Mouse (Mus musculus): Measurements from ENCODE around the gene Smad3. TPM values are rescaled to one million over a fixed set of nuclear protein-coding genes. Genes with fewer than 3 reads are reported as not detected.

Smad3 gene
- polyA plus RNA-seq, 1 experiment from 2014 or later, result 5.0 TPM

DNA sequence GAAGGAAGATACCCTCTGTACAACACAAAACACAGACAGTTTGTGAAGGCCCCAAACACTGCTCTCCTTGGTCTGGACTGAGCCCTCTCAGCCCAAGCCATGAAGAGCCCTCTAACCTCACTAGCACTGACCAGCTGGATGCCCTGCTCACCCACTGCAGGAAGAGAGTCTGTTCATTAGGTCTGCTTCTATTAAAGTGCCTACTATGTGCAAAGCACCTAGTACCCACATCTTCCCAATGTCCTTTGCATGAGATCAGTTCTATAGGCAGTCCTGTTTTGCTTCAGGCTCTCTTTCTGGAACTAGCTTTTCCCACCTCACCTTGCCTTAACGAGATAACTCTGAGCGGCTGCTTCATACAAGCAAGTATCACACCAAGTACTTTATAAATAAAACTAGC lies 74.9 kb downstream of the Smad3 start:
- H3K9ac ChIP-seq (ENCODE audit: low read depth, low read length), result no peak overlapping the region
- no peak overlapping the region for H3K27ac ChIP-seq (ENCODE audit: low read depth, low read length)
- no peaks in the 10 kb centered on the region; the same call in 1 of the 2 replicates for H3K36me3 ChIP-seq (ENCODE audit: control insufficient read depth, insufficient read depth)
- 85% methylated on average over 2 of the region's 2 CpGs for WGBS
- H3K4me2 ChIP-seq (replicated peaks; ENCODE audit: low read depth), result no peak overlapping the region
- no peak overlapping the region for H3K4me3 ChIP-seq (ENCODE audit: low read depth, low read length)
- H3K4me1 ChIP-seq (replicated peaks; ENCODE audit: control insufficient read depth, insufficient read depth, low read length), result no peaks in the 10 kb centered on the region
- no peaks in the 10 kb centered on the region for H3K27me3 ChIP-seq (replicated peaks; ENCODE audit: control insufficient read depth, insufficient read depth, low read length)
- ATAC-seq, result no peak
- no peaks in the 10 kb centered on the region for H3K9me3 ChIP-seq (ENCODE audit: control insufficient read depth)
- no peak for TF ChIP-seq CTCF (IDR thresholded peaks at IDR 0.05; ENCODE audit: low read depth)

DNA sequence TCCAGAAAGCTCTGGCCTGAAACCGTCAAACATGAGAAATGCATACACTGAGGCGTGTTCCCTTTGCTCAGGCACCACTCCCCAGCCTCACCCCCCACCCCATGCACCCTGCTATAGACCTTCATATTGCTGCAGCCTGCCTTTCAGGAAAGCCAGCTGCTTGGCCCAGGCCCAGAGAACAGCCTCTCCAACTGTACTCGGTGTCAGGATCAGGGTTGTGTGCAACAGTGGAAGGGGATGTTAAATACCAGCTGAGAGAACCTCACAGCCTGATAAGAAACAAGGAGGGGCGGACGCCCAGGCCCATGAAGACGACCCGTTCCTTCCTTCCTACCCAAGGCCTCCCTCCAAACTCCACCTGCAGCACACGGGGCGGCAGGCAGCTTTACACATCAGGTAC lies 75.5 kb downstream of the Smad3 start:
- Histone ChIP-seq H3K4me3 (ENCODE audit: low read depth, low read length) (no peak overlapping the region), H3K27me3 (replicated peaks; ENCODE audit: control insufficient read depth, insufficient read depth, low read length) (no peaks in the 10 kb centered on the region), H3K4me1 (replicated peaks; ENCODE audit: control insufficient read depth, insufficient read depth, low read length) (no peaks in the 10 kb centered on the region), H3K4me2 (replicated peaks; ENCODE audit: low read depth) (no peak overlapping the region), H3K9me3 (ENCODE audit: control insufficient read depth) (no peaks in the 10 kb centered on the region), H3K36me3 (ENCODE audit: control insufficient read depth, insufficient read depth) (no peaks in the 10 kb centered on the region; the same call in 1 of the 2 replicates), H3K9ac (ENCODE audit: low read depth, low read length) (no peak overlapping the region), H3K27ac (ENCODE audit: low read depth, low read length) (no peak overlapping the region)
- no peak for ATAC-seq
- WGBS, result 52% methylated on average over 9 of the region's 9 CpGs
- no peak for TF ChIP-seq CTCF (IDR thresholded peaks at IDR 0.05; ENCODE audit: low read depth)

DNA sequence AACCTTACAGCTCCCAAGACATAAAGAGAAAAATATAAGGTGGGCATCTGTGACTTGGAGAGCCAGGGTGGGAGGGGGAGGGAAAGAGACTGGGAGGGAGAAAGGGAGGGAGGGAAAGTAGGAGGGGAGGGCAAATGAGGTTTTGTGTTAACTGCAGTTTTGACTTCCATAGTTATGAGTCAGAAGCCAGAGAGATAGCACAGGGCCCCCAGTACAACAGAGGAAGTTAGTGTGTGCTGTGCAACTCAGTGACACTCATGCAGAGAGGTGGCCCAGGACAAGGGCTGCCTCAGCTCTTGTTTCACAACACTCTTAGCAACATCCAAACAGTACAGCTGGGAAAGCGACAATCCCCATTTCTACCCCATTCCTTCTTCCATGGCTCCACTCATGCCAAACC lies 79.7 kb downstream of the Smad3 start:
- Histone ChIP-seq H3K4me2 (replicated peaks; ENCODE audit: low read depth) (no peak overlapping the region), H3K27ac (ENCODE audit: low read depth, low read length) (no peak overlapping the region), H3K9me3 (ENCODE audit: control insufficient read depth) (no peaks in the 10 kb centered on the region), H3K9ac (ENCODE audit: low read depth, low read length) (no peak overlapping the region), H3K4me3 (ENCODE audit: low read depth, low read length) (no peak overlapping the region), H3K27me3 (replicated peaks; ENCODE audit: control insufficient read depth, insufficient read depth, low read length) (no peaks in the 10 kb centered on the region), H3K36me3 (ENCODE audit: control insufficient read depth, insufficient read depth) (no peaks in the 10 kb centered on the region), H3K4me1 (replicated peaks; ENCODE audit: control insufficient read depth, insufficient read depth, low read length) (peaks cover 4% of the 10 kb centered on the region; the same call in 1 of the 2 replicates)
- WGBS, result 63% methylated on average over 1 of the region's 1 CpGs
- ATAC-seq, result 0 out of 2 replicates have a peak, but pooled peaks have one; percentile 26
- no peak for TF ChIP-seq CTCF (IDR thresholded peaks at IDR 0.05; ENCODE audit: low read depth)

DNA sequence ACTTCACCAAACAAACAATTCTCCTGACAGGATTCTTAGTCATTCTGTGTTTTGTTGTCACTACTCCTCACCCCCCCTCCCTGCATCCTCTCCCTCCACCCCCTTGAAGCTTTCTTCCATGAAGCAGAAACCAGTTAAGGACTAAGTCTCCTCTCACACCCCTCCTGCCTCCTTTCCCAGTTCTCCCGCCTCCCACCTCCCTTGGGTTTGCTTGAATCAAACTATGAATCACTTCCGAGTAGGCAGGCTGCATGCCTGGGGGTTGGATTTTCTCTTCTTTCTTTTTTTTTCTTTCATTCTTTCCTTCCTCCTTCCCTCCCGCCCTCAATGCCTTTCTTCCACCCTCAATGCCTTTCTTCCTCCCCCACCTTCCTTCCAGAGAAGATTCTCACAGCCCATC lies 80.2 kb downstream of the Smad3 start:
- no peak for ATAC-seq
- H3K27me3 ChIP-seq (replicated peaks; ENCODE audit: control insufficient read depth, insufficient read depth, low read length), result no peaks in the 10 kb centered on the region
- H3K9me3 ChIP-seq (ENCODE audit: control insufficient read depth), result no peaks in the 10 kb centered on the region
- no peak for TF ChIP-seq CTCF (IDR thresholded peaks at IDR 0.05; ENCODE audit: low read depth)
- peaks cover 4% of the 10 kb centered on the region; the same call in 1 of the 2 replicates for H3K4me1 ChIP-seq (replicated peaks; ENCODE audit: control insufficient read depth, insufficient read depth, low read length)
- no peaks in the 10 kb centered on the region for H3K36me3 ChIP-seq (ENCODE audit: control insufficient read depth, insufficient read depth)
- H3K4me2 ChIP-seq (replicated peaks; ENCODE audit: low read depth), result no peak overlapping the region
- no peak overlapping the region for H3K9ac ChIP-seq (ENCODE audit: low read depth, low read length)
- no peak overlapping the region for H3K27ac ChIP-seq (ENCODE audit: low read depth, low read length)
- 52% methylated on average over 3 of the region's 3 CpGs for WGBS
- H3K4me3 ChIP-seq (ENCODE audit: low read depth, low read length), result no peak overlapping the region

DNA sequence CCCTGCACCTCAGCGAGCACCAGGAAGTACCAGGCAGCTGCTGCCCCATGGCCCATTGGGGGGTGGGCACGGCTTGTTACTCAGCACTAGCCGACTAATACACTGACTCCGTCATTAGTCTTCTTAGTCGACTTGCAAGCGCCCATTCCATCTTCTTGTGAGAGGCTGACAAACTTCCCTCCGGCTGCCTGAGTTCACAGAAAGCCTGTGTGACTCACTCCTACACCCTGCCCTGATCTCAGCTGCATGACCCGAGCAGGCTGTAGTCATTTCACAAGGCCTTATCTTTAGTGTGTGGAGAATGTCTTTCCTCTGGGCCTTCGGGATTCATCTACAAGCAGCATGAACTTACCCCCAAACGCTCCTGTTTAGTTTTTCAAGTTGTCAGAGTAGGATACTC lies 83.2 kb downstream of the Smad3 start:
- peaks cover 4% of the 10 kb centered on the region; the same call in 1 of the 2 replicates for H3K36me3 ChIP-seq (ENCODE audit: control insufficient read depth, insufficient read depth)
- ATAC-seq, result peak; percentile 67
- H3K4me1 ChIP-seq (replicated peaks; ENCODE audit: control insufficient read depth, insufficient read depth, low read length), result peaks cover 4% of the 10 kb centered on the region; the same call in 1 of the 2 replicates
- peak overlapping the region; percentile 54 for H3K27ac ChIP-seq (ENCODE audit: low read depth, low read length)
- no peak overlapping the region for H3K9ac ChIP-seq (ENCODE audit: low read depth, low read length)
- H3K27me3 ChIP-seq (replicated peaks; ENCODE audit: control insufficient read depth, insufficient read depth, low read length), result no peaks in the 10 kb centered on the region
- TF ChIP-seq CTCF (IDR thresholded peaks at IDR 0.05; ENCODE audit: low read depth), result no peak
- no peak overlapping the region for H3K4me2 ChIP-seq (replicated peaks; ENCODE audit: low read depth)
- WGBS, result 54% methylated on average over 10 of the region's 10 CpGs
- no peak overlapping the region for H3K4me3 ChIP-seq (ENCODE audit: low read depth, low read length)
- H3K9me3 ChIP-seq (ENCODE audit: control insufficient read depth), result no peaks in the 10 kb centered on the region

DNA sequence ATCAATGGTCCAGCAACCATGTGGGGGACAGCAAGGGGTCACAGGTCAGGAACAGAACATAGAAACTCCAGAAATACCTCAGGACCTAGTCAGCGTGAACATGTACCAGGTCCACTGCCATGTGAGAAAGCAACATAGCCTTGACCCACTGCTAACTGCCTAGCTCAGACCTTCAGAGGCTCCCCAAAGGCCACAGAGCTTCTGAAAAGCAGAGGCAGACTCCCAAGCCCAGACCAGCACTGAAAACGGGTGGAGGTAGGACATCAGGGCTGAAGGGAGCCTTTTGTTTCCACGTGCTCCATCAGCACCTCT lies 84.3 kb downstream of the Smad3 start:
- Histone ChIP-seq H3K4me3 (ENCODE audit: low read depth, low read length) (no peak overlapping the region), H3K36me3 (ENCODE audit: control insufficient read depth, insufficient read depth) (peaks cover 4% of the 10 kb centered on the region; the same call in 1 of the 2 replicates), H3K4me2 (replicated peaks; ENCODE audit: low read depth) (no peak overlapping the region), H3K9ac (ENCODE audit: low read depth, low read length) (no peak overlapping the region), H3K4me1 (replicated peaks; ENCODE audit: control insufficient read depth, insufficient read depth, low read length) (peaks cover 5% of the 10 kb centered on the region; the same call in 1 of the 2 replicates), H3K27me3 (replicated peaks; ENCODE audit: control insufficient read depth, insufficient read depth, low read length) (no peaks in the 10 kb centered on the region), H3K9me3 (ENCODE audit: control insufficient read depth) (no peaks in the 10 kb centered on the region), H3K27ac (ENCODE audit: low read depth, low read length) (peak overlapping the region; percentile 30)
- TF ChIP-seq CTCF (IDR thresholded peaks at IDR 0.05; ENCODE audit: low read depth), result no peak
- no peak for ATAC-seq
- 81% methylated on average over 3 of the region's 3 CpGs for WGBS

Data from intestine, postnatal 0 days (tissue).